Mouse (Mus musculus): ENCODE data around the gene Phb2. TPM values are rescaled to one million over a fixed set of nuclear protein-coding genes. Genes with fewer than 3 reads are reported as not detected.

The Phb2 gene
- 254 and 257 TPM in 2 replicates for polyA plus RNA-seq (2015; fragmentation: Nextera tagmentation; extraction: Ambion mirVana)

DNA sequence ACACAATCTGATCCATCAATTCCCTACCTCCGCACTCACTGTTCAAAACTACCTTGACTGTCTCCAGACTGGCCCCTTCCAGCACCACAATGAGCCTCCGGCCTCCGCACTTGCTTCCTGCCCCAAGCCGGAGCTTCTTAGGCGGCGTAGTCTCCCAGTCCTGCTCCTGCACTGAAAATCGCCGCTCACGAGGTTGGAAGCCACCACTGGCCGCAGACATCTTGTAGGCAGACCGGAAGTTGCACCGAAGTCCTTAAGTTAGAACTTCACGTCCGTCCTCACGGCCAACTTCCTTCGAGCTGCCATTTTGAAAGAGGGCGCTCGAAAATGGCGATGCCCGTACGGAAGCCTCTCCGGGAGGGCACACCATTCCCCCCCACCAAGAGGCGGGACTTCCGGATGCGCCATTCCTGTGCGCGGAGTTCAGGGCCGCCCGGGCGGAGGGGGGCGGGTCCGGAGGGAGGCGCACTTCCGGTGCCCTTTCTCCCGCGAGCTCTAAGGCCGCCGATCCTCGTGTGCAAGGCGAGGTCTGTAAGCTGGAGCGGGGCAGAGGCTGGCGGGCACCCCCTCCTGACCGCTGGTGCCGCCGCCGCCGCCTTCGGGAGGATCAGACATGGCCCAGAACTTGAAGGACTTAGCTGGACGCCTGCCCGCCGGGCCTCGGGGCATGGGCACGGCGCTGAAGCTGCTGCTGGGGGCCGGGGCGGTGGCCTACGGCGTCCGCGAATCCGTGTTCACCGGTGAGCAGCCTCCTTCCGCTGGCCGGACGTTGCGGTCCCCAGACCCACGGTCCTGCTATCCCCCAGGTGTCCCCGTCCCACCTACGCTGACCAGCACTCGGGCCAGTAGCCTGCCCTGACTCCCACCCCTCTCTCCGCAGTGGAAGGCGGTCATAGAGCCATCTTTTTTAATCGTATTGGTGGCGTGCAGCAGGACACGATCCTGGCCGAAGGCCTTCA is at the start of gene Phb2, which contains the start of gene Emg1:
Gene Phb2, plus strand, starts transcription at position 513 of the 959 bp plus-strand sequence.
Gene Emg1, minus strand, starts transcription at position 355 of the 959 bp plus-strand sequence.
- peak; percentile 97 for ATAC-seq (ENCODE audit: low FRiP score)
- Histone ChIP-seq H3K27me3 (no peaks in the 10 kb centered on the region), H3K4me3 (peak within 1 kb of the TSS; percentile 96), H3K36me3 (peaks cover 46% of the 10 kb centered on the region), H3K4me2 (peak within 1 kb of the TSS; percentile 99), H3K27ac (peak within 1 kb of the TSS; percentile 88), H3K9me3 (no peaks in the 10 kb centered on the region), H3K4me1 (replicated peaks) (peaks cover 40% of the 10 kb centered on the region), H3K9ac (peak within 1 kb of the TSS; percentile 96)
- WGBS, result under 1% methylated on average over 75 of the region's 76 CpGs

DNA sequence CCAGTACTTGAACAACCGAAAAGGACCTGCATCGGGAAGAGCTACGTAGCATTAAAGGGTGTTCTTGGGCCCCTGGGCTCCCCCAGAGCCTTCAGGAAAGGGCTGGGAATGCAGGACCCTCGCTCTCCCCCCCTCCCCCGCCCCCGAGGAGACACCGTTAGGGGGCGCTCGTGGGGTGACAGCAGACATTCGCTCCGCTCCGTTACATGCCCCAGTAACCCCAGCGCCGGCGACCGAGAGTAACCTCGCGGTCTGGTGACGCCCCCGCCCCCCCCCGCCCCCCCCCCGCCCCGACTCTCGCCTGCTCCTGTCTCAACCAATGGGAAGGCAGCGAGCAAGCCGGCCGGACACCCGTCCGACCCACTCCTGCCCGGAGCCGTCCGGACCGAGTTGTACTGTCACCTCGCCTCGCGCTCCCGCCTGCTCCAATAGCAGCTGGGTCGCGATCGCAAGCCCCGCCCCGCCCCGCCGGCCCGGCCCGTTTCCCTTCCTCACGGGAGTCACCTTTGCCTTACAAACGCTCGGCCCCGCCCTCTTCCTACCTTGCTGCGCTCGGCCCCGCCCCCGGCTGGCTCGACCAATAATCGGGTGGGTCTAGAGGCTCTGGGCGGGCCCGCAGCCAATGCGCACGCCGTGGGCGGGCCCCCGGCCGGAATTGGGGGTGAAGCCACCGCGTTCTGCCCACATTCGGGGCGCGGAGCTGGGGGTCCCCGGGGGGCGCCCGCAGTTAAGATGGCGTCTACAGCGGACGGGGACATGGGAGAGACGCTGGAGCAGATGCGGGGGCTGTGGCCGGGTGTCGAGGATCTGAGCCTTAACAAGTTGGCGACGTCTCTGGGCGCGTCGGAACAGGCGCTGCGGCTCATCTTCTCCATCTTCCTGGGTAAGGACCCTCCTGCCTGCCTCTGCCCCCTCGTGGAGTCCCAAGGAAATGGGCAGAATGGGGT is 49.4 kb upstream of the Phb2 start, which contains the start of gene Lpcat3:
Gene Lpcat3, plus strand, starts transcription at position 551 of the 947 bp plus-strand sequence.
- Histone ChIP-seq H3K27ac (peak within 1 kb of the TSS; percentile 85), H3K4me1 (replicated peaks) (peaks cover 10% of the 10 kb centered on the region), H3K27me3 (no peaks in the 10 kb centered on the region), H3K4me3 (peak within 1 kb of the TSS; percentile 60), H3K36me3 (no peaks in the 10 kb centered on the region), H3K9ac (peak within 1 kb of the TSS; percentile 78), H3K4me2 (peak within 1 kb of the TSS; percentile 67), H3K9me3 (no peaks in the 10 kb centered on the region)
- peak; percentile 98 for ATAC-seq (ENCODE audit: low FRiP score)
- under 1% methylated on average over 64 of the region's 87 CpGs for WGBS

DNA sequence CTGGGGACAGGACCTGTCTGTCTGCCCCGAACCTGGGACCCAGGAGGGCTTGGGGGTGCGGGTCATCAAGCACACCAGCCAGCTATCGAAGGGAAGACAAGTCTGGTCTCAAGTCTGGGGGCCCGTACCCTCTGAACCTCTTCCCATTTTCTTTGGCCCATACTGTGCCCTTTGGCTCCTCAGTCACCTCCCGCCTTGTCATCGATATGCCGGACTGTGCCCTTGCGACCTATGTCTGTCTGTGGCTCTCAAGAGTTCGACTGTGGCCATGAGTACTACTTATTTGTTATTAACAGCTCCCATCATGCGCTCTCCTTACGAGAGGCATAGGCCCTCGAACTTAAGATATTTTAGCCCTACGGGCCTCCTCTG is 48.7 kb upstream of the Phb2 start:
- no peak; the same call in 1 of the 2 replicates for ATAC-seq (ENCODE audit: low FRiP score)
- Histone ChIP-seq H3K4me3 (peak overlapping the region; percentile 60), H3K27ac (peak overlapping the region; percentile 85), H3K4me2 (peak overlapping the region; percentile 67), H3K27me3 (no peaks in the 10 kb centered on the region), H3K9me3 (no peaks in the 10 kb centered on the region), H3K9ac (peak overlapping the region; percentile 78), H3K4me1 (replicated peaks) (peaks cover 10% of the 10 kb centered on the region), H3K36me3 (no peaks in the 10 kb centered on the region)
- WGBS, result 18% methylated on average over 13 of the region's 13 CpGs

DNA sequence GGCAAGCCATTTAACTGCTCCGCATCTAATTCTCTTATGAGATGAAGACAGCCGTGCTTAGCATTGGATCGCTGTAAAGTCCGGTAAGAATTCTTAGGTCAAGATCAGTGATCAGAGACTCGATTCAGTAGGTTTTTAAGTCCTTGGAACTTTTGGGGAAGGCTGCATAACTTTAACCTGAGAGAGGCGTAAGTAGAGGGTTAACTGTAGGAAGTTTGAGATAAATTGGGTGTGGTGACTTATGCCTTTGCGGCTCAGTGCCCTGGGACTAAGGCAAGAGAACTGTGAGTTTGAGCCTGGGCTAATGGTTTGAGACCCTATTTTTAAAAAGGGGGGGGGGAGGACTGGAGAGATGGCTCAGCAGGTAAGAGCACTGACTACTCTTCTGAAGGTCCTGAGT is 47.9 kb upstream of the Phb2 start:
- Histone ChIP-seq H3K36me3 (no peaks in the 10 kb centered on the region), H3K27ac (no peak overlapping the region), H3K9me3 (no peaks in the 10 kb centered on the region), H3K4me2 (peak overlapping the region; percentile 67), H3K4me1 (replicated peaks) (peaks cover 10% of the 10 kb centered on the region), H3K9ac (no peak overlapping the region), H3K27me3 (no peaks in the 10 kb centered on the region), H3K4me3 (peak overlapping the region; percentile 60)
- ATAC-seq (ENCODE audit: low FRiP score), result no peak
- WGBS, result 91% methylated on average over 7 of the region's 7 CpGs

DNA sequence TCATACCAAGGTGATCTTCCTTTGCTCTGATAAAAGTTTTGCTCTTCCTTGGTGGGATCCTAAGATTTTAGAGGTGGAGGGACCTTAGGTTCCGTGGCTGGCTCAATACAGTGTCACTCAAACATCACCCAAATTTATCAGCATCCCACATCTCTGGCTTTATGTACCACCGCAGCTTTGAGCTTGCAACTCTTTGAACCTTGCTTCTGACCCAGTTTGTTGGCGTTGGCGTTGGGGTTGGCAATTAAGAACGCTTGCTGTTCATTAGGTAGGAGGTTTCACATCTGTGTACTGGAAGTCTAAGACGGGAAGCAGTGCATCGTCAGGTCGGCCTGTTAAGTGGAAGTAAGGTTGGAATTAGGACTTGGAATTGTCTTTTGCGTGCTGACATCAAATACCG is 47.1 kb upstream of the Phb2 start:
- no peaks in the 10 kb centered on the region for H3K27me3 ChIP-seq
- no peak for ATAC-seq (ENCODE audit: low FRiP score)
- H3K27ac ChIP-seq, result no peak overlapping the region
- no peaks in the 10 kb centered on the region for H3K9me3 ChIP-seq
- no peak overlapping the region for H3K4me3 ChIP-seq
- 96% methylated on average over 10 of the region's 10 CpGs for WGBS
- no peaks in the 10 kb centered on the region for H3K36me3 ChIP-seq
- no peak overlapping the region for H3K4me2 ChIP-seq
- no peak overlapping the region for H3K9ac ChIP-seq
- H3K4me1 ChIP-seq (replicated peaks), result peaks cover 10% of the 10 kb centered on the region

DNA sequence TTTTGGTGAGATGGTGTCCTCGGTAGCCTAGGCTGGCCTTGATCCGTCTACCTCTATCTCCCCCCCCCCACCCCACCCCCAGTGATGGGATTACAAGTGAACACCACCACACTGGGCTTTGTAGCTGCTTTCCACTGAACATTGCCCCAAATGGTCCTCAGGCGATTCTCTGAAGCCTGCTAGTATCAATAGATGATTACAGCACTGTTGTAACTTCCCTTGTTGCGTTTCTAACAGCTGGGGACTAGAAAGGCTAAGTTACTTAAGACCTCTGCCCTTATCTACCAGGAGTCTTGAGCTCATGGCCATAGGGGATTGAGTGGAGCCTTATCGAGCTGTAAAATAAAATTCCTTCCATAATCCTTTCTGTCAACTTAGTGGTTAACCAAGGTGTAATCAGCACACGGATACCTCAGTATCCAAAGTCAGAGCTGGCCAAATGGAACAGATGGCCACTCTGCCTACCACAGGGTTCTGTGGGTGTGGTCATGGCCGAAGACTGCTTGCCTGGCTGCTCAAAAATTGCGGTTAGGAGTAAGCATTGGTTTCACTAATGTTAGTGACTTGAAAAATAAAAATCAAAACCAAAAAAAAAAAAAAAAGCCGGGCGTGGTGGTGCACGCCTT is 42.8 kb upstream of the Phb2 start:
- Histone ChIP-seq H3K27me3 (no peaks in the 10 kb centered on the region), H3K9ac (no peak overlapping the region), H3K4me3 (no peak overlapping the region), H3K36me3 (peaks cover 5% of the 10 kb centered on the region), H3K9me3 (no peaks in the 10 kb centered on the region), H3K4me1 (replicated peaks) (peaks cover under 1% of the 10 kb centered on the region), H3K4me2 (no peak overlapping the region), H3K27ac (no peak overlapping the region)
- WGBS, result 91% methylated on average over 11 of the region's 11 CpGs
- no peak for ATAC-seq (ENCODE audit: low FRiP score)

DNA sequence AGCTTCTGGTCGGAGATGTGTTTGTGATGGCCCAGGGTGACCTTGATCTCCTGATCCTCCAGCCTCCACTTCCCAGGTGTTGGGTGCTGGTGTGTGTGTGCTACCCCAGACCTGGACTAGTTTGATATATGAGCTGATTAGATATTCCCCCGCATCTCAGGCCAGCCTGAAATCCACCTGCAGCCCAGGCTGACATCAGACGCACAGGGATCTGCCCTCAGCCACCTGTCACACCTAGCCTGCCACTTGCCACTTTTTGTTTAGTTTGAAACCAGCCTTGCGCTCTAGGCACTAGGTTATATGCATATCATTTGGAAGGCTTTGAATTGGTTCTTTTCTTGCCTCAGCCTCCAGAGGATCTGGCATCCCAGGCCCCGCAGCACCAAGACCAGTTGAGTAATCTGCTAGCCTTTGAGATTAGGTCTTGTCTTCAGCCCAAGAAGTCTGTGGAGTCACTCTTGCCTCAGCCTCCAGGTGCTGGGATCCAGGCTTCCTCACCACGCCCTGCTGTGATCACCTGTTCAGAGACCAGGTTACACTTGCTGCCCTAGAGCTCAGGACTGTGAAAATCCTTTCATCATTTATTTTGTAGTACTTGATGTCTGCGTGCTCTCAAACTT is 41.7 kb upstream of the Phb2 start:
- no peak overlapping the region for H3K4me3 ChIP-seq
- no peak for ATAC-seq (ENCODE audit: low FRiP score)
- H3K9ac ChIP-seq, result no peak overlapping the region
- no peak overlapping the region for H3K4me2 ChIP-seq
- H3K4me1 ChIP-seq (replicated peaks), result no peaks in the 10 kb centered on the region
- H3K27ac ChIP-seq, result no peak overlapping the region
- H3K27me3 ChIP-seq, result no peaks in the 10 kb centered on the region
- WGBS, result 92% methylated on average over 7 of the region's 7 CpGs
- peaks cover 13% of the 10 kb centered on the region for H3K36me3 ChIP-seq
- H3K9me3 ChIP-seq, result no peaks in the 10 kb centered on the region

DNA sequence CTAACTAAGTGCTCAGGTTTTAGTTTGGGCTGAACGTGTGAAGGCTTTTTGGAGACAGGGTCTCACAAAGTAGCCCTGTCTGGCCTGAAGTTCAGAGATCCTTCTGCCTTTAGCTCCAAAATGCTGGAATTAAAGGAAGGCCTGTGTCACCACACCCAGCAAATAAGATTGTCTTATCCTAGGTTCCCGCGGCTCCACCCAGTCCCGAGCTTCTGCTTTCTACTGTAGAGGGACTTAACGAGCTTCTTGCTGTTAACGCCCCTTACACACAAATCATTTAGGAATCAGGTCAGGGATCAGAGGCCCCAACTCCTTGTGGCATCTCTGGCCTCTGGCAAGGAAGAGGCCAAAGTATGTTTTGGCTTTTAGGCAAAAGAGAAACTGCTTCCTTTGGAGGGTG is 40.0 kb upstream of the Phb2 start:
- no peak overlapping the region for H3K27ac ChIP-seq
- 83% methylated on average over 6 of the region's 6 CpGs for WGBS
- H3K9ac ChIP-seq, result no peak overlapping the region
- H3K4me1 ChIP-seq (replicated peaks), result no peaks in the 10 kb centered on the region
- no peak for ATAC-seq (ENCODE audit: low FRiP score)
- no peak overlapping the region for H3K4me2 ChIP-seq
- peaks cover 15% of the 10 kb centered on the region for H3K36me3 ChIP-seq
- no peak overlapping the region for H3K4me3 ChIP-seq
- H3K27me3 ChIP-seq, result no peaks in the 10 kb centered on the region
- no peaks in the 10 kb centered on the region for H3K9me3 ChIP-seq

DNA sequence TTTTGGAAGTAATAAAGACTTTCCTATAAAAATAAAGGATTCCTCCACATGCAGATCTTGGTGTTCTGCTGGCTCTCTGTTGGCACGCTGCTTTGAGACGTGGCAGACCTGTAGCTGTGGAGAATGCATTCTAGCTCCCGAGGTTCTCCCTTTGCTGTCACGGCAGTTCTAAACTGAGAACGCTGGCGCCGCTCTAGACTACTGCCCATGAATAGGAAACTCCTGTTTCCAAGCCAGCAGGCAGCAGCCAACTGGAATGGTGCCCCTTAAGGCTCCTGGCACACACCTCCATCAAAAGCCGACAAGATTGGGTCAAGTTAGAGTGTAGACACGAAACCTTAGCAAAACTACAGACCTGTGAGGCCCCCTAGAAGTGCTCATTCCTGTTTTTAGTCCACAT is 38.5 kb upstream of the Phb2 start:
- H3K27me3 ChIP-seq, result no peaks in the 10 kb centered on the region
- ATAC-seq (ENCODE audit: low FRiP score), result no peak
- no peak overlapping the region for H3K4me3 ChIP-seq
- WGBS, result 90% methylated on average over 9 of the region's 9 CpGs
- no peak overlapping the region for H3K9ac ChIP-seq
- H3K36me3 ChIP-seq, result peaks cover 15% of the 10 kb centered on the region
- no peak overlapping the region for H3K27ac ChIP-seq
- no peaks in the 10 kb centered on the region for H3K9me3 ChIP-seq
- H3K4me1 ChIP-seq (replicated peaks), result no peaks in the 10 kb centered on the region
- H3K4me2 ChIP-seq, result no peak overlapping the region

DNA sequence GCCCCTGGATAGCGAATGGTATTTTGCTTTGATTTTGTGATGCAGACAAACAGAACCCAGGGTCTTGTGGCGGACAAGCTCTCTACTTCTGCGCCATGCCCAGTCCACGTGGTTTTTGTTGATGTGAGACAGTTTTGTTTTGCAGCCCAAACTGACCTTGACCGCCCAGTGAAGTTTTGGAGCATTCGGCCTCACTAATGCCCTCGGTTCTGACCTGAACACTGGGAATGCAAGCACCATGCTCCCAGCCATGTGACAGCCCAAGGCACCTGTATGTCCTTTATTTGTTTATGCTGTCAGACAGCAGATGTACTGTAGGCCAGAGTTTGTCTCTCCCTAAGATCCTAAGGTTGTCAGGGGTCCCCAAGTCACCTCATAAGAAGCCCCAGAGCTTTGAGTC is 37.5 kb upstream of the Phb2 start:
- Histone ChIP-seq H3K27ac (no peak overlapping the region), H3K36me3 (peaks cover 15% of the 10 kb centered on the region), H3K9ac (no peak overlapping the region), H3K27me3 (no peaks in the 10 kb centered on the region), H3K4me1 (replicated peaks) (no peaks in the 10 kb centered on the region), H3K9me3 (no peaks in the 10 kb centered on the region), H3K4me2 (no peak overlapping the region), H3K4me3 (no peak overlapping the region)
- 94% methylated on average over 7 of the region's 7 CpGs for WGBS
- ATAC-seq (ENCODE audit: low FRiP score), result no peak

DNA sequence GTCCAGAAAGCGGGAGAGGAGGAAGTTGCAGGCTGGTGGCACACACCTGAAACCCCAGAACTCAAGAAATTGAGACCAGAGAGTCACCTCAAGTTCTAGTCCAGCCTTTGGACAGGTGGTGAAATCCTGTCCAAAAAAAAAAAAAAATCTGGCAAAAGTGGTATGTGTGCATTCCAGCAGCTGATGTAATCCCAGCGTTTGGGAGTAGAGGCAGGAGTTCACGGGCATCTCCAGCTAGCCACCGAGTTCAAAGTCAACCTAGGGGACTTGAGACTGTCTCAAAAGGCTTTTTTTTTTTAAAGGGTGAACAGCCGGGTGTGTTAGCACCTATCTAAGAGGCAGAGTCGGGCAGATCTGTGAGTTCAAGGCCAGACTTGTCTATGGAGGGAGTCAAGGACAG is 36.0 kb upstream of the Phb2 start:
- Histone ChIP-seq H3K27ac (no peak overlapping the region), H3K27me3 (no peaks in the 10 kb centered on the region), H3K36me3 (peaks cover 15% of the 10 kb centered on the region), H3K4me3 (no peak overlapping the region), H3K4me1 (replicated peaks) (no peaks in the 10 kb centered on the region), H3K4me2 (no peak overlapping the region), H3K9me3 (no peaks in the 10 kb centered on the region), H3K9ac (no peak overlapping the region)
- ATAC-seq (ENCODE audit: low FRiP score), result no peak
- 90% methylated on average over 6 of the region's 6 CpGs for WGBS
